Mouse (Mus musculus) heart, embryonic 12.5 days (tissue): ENCODE measurements around the gene Slc38a9. TPM values are rescaled to one million over a fixed set of nuclear protein-coding genes. Genes with fewer than 3 reads are reported as not detected.

ENCODE experiments used
- ATAC-seq: fragments of 200-750 bp; cut with Nextera tagmentation; 2 replicates; pipeline ENCODE4 v1.8.0; 2017; ENCODE audit warnings: moderate TSS enrichment, moderate library complexity; ENCODE audit not compliant: insufficient number of reproducible peaks, low FRiP score
- H3K27ac ChIP-seq: fragments of 300-500 bp; sonication (generic); 2 replicates; pipeline ENCODE4 v1.5.1; 2016; ENCODE audit warnings: mild to moderate bottlenecking, moderate library complexity; ENCODE audit not compliant: poor library complexity, severe bottlenecking
- H3K27me3 ChIP-seq: fragments of 300-500 bp; sonication (generic); replicated peaks from 2 replicates; pipeline ENCODE4 v1.6.1; 2016; ENCODE audit warnings: mild to moderate bottlenecking, moderate library complexity
- H3K36me3 ChIP-seq: fragments of 300-500 bp; sonication (generic); 2 replicates; pipeline ENCODE4 v1.6.1; 2016; ENCODE audit warnings: mild to moderate bottlenecking, moderate library complexity
- H3K4me1 ChIP-seq: fragments of 300-500 bp; sonication (generic); replicated peaks from 2 replicates; pipeline ENCODE4 v1.6.1; 2016; ENCODE audit warnings: mild to moderate bottlenecking
- H3K4me2 ChIP-seq: fragments of 300-500 bp; sonication (generic); 2 replicates; pipeline ENCODE4 v1.6.1; 2016; ENCODE audit warnings: mild to moderate bottlenecking, moderate library complexity
- H3K4me3 ChIP-seq: fragments of 300-500 bp; sonication (generic); 2 replicates; pipeline ENCODE4 v1.5.1; 2016; ENCODE audit warnings: mild to moderate bottlenecking
- H3K9ac ChIP-seq: fragments of 300-500 bp; sonication (generic); 2 replicates; pipeline ENCODE4 v1.6.1; 2016; ENCODE audit warnings: mild to moderate bottlenecking, moderate library complexity
- H3K9me3 ChIP-seq: fragments of 300-500 bp; sonication (generic); replicated peaks from 2 replicates; pipeline ENCODE4 v1.6.1; 2016; ENCODE audit warnings: mild to moderate bottlenecking, moderate library complexity
- WGBS: fragments of 180-500 bp; shearing (Covaris S2); methylation state at CpG from one replicate; pipeline ENCODE4 v1.1.7; 2016; 5-methylcytosine and 5-hydroxymethylcytosine counted together
- polyA plus RNA-seq: library from polyadenylated mRNA; unstranded; fragments of >200 nt; fragmentation: Nextera tagmentation; extraction: Ambion mirVana; gene quantifications from 2 replicates; pipeline ENCODE4 v1.2.1, GENCODE M21; 2016

Slc38a9 gene
- polyA plus RNA-seq, 1 experiment from 2014 or later = 12.9 TPM

DNA sequence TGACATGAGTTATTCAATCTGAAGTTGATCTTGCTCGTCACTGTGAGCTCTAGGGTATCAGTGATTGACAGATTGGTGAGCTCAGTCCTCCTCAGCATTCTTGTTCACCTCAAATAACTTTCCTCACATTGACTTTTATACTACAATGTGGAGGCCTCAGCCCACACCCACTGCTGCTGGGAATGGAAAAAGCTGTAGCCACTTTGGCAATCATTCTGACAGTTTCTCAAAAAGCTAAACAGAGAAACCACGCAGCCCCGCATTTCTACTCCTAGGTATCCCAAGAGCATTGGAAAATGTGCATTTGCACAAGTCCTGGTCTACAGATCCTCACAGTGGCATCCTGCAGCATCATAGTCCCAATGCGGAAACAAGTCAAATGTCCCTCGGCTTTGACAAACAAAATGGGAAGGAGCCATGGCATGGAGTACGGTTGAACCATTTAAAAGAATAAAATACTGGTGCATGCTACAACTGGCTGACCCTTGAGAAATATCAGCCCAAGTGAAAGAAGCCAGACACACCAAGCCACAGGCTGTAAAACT, 98.1 kb downstream of the Slc38a9 start:
- H3K27ac ChIP-seq = 0 out of 2 replicates have a peak overlapping the region, but pooled peaks have one; percentile 10
- peaks cover 47% of the 10 kb centered on the region for H3K4me1 ChIP-seq
- 66% methylated on average over 6 of the region's 6 CpGs for WGBS
- no peak for ATAC-seq
- H3K4me2 ChIP-seq = no peak overlapping the region
- H3K9me3 ChIP-seq = no peaks in the 10 kb centered on the region
- no peak overlapping the region for H3K9ac ChIP-seq
- no peak overlapping the region for H3K4me3 ChIP-seq
- H3K27me3 ChIP-seq = no peaks in the 10 kb centered on the region
- H3K36me3 ChIP-seq = no peaks in the 10 kb centered on the region

GRCm38 (mm10) chr13:112759364-112759763, 98.8 kb downstream of the Slc38a9 start:
- 68% methylated on average over 9 of the region's 9 CpGs for WGBS
- ATAC-seq = no peak
- no peak overlapping the region for H3K27ac ChIP-seq
- no peaks in the 10 kb centered on the region for H3K36me3 ChIP-seq
- peaks cover 54% of the 10 kb centered on the region for H3K4me1 ChIP-seq
- H3K9me3 ChIP-seq = no peaks in the 10 kb centered on the region
- no peak overlapping the region for H3K4me3 ChIP-seq
- H3K9ac ChIP-seq = no peak overlapping the region
- H3K4me2 ChIP-seq = no peak overlapping the region
- H3K27me3 ChIP-seq = no peaks in the 10 kb centered on the region

GRCm38 (mm10) chr13:112759777-112760537, 99.4 kb downstream of the Slc38a9 start:
- Histone ChIP-seq H3K36me3 (no peaks in the 10 kb centered on the region), H3K9ac (no peak overlapping the region), H3K4me2 (no peak overlapping the region), H3K4me3 (no peak overlapping the region), H3K27ac (peak overlapping the region; percentile 24; the same call in 1 of the 2 replicates), H3K27me3 (no peaks in the 10 kb centered on the region), H3K9me3 (no peaks in the 10 kb centered on the region), H3K4me1 (peaks cover 56% of the 10 kb centered on the region)
- 63% methylated on average over 15 of the region's 15 CpGs for WGBS
- no peak for ATAC-seq

- H3K27me3 ChIP-seq = no peaks in the 10 kb centered on the region
- H3K36me3 ChIP-seq = no peaks in the 10 kb centered on the region
- peaks cover 51% of the 10 kb centered on the region for H3K4me1 ChIP-seq
- no peak overlapping the region for H3K4me2 ChIP-seq
- 20% methylated on average over 1 of the region's 1 CpGs for WGBS
- no peak overlapping the region for H3K9ac ChIP-seq
- no peaks in the 10 kb centered on the region for H3K9me3 ChIP-seq
- H3K27ac ChIP-seq = peak overlapping the region; percentile 24; the same call in 1 of the 2 replicates
- ATAC-seq = no peak
- H3K4me3 ChIP-seq = no peak overlapping the region
Measured at GRCm38 (mm10) chr13:112760538-112760881, 100.0 kb downstream of the Slc38a9 start.

DNA sequence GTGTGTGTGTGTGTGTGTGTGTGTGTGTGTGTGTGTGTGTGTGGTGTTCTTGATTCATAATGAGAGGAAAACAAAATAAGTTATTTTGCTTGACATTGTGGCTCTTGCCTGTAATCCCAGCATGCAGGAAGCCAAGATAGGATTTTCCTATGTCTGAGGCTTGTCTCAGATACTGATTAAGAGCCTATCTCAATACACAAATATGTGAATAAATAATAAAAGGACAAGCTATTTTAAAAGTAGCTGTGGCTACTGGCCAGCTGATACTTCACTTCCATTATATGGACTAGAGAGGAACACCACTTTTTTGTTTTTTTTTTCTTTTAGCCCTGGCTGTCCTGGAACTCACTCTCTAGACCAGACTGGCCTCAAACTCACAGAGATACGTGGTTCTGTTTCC, 101.2 kb downstream of the Slc38a9 start:
- Histone ChIP-seq H3K27ac (0 out of 2 replicates have a peak overlapping the region, but pooled peaks have one; percentile 43), H3K4me1 (peaks cover 44% of the 10 kb centered on the region)
- ATAC-seq = no peak

DNA sequence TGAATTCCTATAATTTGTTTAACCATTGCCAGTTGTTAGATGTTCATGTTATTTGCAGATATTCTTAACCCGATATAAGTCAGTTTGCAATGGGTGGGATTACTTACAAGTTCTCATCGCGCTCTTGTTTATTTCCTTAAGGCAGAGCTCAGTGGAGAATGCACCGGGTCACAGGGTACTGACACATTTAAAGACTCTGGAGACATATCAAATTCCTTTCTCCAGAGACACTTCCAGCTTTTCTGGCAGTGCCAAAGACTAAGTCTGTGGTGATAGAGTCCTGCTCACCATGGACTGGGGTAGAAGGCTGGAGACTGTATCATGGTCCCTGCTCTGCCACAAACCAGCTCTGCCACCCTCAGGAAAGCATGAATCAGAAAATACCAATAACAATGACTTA, 102.0 kb downstream of the Slc38a9 start:
- ATAC-seq = no peak
- no peaks in the 10 kb centered on the region for H3K27me3 ChIP-seq
- 54% methylated on average over 4 of the region's 4 CpGs for WGBS
- H3K4me3 ChIP-seq = no peak overlapping the region
- H3K9me3 ChIP-seq = peaks cover 9% of the 10 kb centered on the region
- no peaks in the 10 kb centered on the region for H3K36me3 ChIP-seq
- H3K9ac ChIP-seq = no peak overlapping the region
- peaks cover 44% of the 10 kb centered on the region for H3K4me1 ChIP-seq
- no peak overlapping the region for H3K4me2 ChIP-seq
- H3K27ac ChIP-seq = no peak overlapping the region

More for the DNA sequence above, 101.2 kb downstream of the Slc38a9 start:
- 0 out of 2 replicates have a peak, but pooled peaks cover 3% of the 10 kb centered on the region for H3K9me3 ChIP-seq
- WGBS = 37% methylated on average over 1 of the region's 1 CpGs
- H3K27me3 ChIP-seq = no peaks in the 10 kb centered on the region
- no peaks in the 10 kb centered on the region for H3K36me3 ChIP-seq
- no peak overlapping the region for H3K4me2 ChIP-seq
- no peak overlapping the region for H3K4me3 ChIP-seq
- no peak overlapping the region for H3K9ac ChIP-seq

DNA sequence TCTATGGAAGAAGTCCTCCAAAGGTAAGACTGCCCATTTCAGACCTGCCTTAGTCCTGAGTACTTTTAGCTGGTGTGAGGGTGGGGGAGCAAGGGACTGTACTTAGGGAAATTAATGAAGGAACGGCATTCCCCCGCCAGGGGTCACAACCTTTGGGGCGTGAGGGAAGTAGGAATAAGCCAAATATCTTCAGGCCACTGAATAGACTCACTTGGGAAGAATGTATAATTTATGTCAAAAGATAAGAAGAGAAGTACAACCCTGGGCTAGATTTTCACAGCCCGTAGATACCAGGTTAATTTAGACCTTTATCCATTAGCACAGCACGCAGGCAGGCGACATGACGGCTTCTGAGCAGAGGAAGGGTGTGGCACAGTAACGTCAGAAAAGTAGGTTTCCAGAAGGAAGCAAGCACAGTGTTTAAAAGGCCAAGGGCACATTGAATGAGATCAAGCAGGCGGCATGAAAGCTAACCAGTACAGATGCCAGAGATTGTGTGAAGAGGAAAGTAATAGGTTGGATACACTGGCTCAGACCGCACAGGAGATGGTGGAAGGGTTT, 103.1 kb downstream of the Slc38a9 start:
- ATAC-seq = no peak
- Histone ChIP-seq H3K4me3 (no peak overlapping the region), H3K9me3 (peaks cover 12% of the 10 kb centered on the region), H3K27me3 (no peaks in the 10 kb centered on the region), H3K27ac (no peak overlapping the region), H3K36me3 (no peaks in the 10 kb centered on the region), H3K4me2 (no peak overlapping the region), H3K9ac (no peak overlapping the region), H3K4me1 (peaks cover 38% of the 10 kb centered on the region)
- WGBS = 59% methylated on average over 10 of the region's 10 CpGs

- no peak for ATAC-seq
- Histone ChIP-seq H3K27ac (no peak overlapping the region), H3K9ac (no peak overlapping the region), H3K4me1 (peaks cover 28% of the 10 kb centered on the region), H3K4me3 (no peak overlapping the region), H3K27me3 (no peaks in the 10 kb centered on the region), H3K9me3 (peaks cover 12% of the 10 kb centered on the region), H3K4me2 (no peak overlapping the region), H3K36me3 (no peaks in the 10 kb centered on the region)
- WGBS = 64% methylated on average over 5 of the region's 5 CpGs
Measured at GRCm38 (mm10) chr13:112764556-112764955, 104.0 kb downstream of the Slc38a9 start.

GRCm38 (mm10) chr13:112765654-112766053, 105.1 kb downstream of the Slc38a9 start:
- Histone ChIP-seq H3K4me1 (peaks cover 22% of the 10 kb centered on the region), H3K9me3 (peaks cover 12% of the 10 kb centered on the region), H3K4me3 (no peak overlapping the region), H3K9ac (no peak overlapping the region), H3K27ac (no peak overlapping the region), H3K27me3 (no peaks in the 10 kb centered on the region), H3K36me3 (no peaks in the 10 kb centered on the region), H3K4me2 (no peak overlapping the region)
- ATAC-seq = no peak
- WGBS = 86% methylated on average over 3 of the region's 3 CpGs

DNA sequence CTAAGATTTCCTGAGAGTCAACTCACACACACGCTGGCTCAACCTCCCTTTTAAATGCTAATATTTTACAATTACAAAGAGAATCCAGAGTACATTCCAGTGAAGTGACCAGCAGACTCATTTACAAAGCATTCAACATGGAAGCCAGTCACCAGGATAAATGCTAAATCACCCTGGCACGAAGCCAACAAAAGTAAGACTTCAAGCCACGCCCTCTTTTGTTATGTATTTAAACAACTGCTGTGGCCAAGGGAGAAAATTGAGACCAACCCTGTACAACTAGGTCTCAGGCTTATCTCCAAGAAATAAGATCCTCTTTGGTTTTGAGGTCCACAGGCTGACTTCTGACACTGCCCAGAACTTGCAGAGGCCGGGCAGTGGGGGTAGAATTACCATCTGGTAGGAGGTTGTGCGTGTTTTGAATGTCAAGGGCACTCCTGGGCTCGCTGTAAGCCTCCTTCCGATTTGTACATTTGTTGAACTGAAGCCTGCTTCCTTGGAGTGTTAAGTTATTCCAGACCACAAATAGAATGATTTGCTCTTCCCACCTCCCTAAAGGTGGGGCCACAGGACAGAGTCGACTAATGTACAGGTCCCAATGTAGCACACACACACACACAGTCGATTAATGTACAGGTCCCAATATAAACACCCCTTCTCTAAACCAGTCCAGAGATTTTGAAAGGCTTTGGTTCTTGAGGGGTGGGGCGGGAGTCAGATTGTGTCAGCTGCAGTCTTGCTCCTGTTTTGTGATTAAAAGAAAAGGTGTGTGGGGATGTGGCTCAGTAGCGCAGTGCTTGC, 110.2 kb downstream of the Slc38a9 start:
- H3K27me3 ChIP-seq = no peaks in the 10 kb centered on the region
- no peaks in the 10 kb centered on the region for H3K36me3 ChIP-seq
- H3K4me3 ChIP-seq = no peak overlapping the region
- H3K27ac ChIP-seq = peak overlapping the region; percentile 79
- 37% methylated on average over 11 of the region's 11 CpGs for WGBS
- no peak overlapping the region for H3K9ac ChIP-seq
- ATAC-seq = peak; percentile 73
- H3K4me2 ChIP-seq = peak overlapping the region; percentile 13; the same call in 1 of the 2 replicates
- peaks cover 12% of the 10 kb centered on the region for H3K9me3 ChIP-seq
- peaks cover 14% of the 10 kb centered on the region for H3K4me1 ChIP-seq
